Mouse (Mus musculus): ENCODE data around the gene Hpcal4. TPM values are rescaled to one million over a fixed set of nuclear protein-coding genes. Genes with fewer than 3 reads are reported as not detected.
A peak's percentile ranks its signal among the peaks of the same experiment; 100 is the strongest.

Hpcal4 gene
- polyA plus RNA-seq, 1 experiment from 2014 or later, result 0.30 TPM

DNA sequence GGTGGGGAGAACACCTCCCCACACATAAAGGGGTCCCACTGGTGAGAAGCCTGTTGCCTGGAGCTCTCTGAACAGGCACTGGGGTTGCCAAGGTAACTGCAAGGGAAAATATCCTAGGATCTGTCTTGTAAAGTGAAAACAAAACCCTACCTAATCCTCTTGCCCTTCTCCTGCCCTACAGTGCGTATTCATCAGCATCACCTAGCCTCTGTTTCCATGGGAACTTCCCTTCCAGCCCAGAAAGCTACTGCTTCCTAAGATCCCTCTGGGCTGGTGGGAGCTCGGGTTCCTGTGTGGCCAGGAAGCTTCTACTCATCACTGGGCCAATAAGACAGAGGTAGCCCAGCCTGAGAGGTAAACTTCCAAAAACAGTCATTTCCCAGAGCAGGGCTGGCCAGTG is 29.3 kb downstream of the Hpcal4 start:
- Histone ChIP-seq H3K27me3 (ENCODE audit: poor library complexity, severe bottlenecking) (peaks cover 19% of the 10 kb centered on the region), H3K4me1 (peaks cover 23% of the 10 kb centered on the region), H3K36me3 (replicated peaks) (no peaks in the 10 kb centered on the region), H3K27ac (no peak overlapping the region), H3K9me3 (no peaks in the 10 kb centered on the region), H3K4me3 (no peak overlapping the region)
- no peak for DNase-seq (ENCODE audit: extremely low spot score, low spot score)
- 41% methylated on average over 2 of the region's 2 CpGs for WGBS

GRCm38 (mm10) chr4:123213975-123214374 is 30.9 kb downstream of the Hpcal4 start:
- Histone ChIP-seq H3K4me3 (no peak overlapping the region), H3K36me3 (replicated peaks) (no peaks in the 10 kb centered on the region), H3K9me3 (no peaks in the 10 kb centered on the region), H3K4me1 (peaks cover 23% of the 10 kb centered on the region), H3K27me3 (ENCODE audit: poor library complexity, severe bottlenecking) (peaks cover 8% of the 10 kb centered on the region; the same call in 1 of the 2 replicates), H3K27ac (no peak overlapping the region)
- WGBS, result 94% methylated on average over 9 of the region's 9 CpGs
- no peak for DNase-seq (ENCODE audit: extremely low spot score, low spot score)

DNA sequence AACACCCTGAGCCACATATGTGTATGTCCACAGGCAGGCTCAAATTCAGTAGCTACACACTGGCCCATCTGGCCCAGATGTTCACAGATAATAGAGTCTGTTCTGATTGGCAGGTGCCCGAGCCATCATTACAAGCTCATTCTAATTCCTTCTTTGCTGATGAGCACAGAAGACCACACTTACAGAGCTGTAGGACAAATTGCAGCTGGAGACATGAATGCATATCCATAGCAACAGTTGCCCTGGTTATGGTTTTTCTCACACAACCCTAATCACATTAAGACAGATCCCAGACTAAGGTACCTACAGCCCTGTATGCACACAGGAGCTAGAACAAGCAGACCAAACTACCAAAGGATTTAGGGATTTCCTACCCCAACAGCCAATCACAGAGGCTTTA is 32.3 kb downstream of the Hpcal4 start:
- H3K4me1 ChIP-seq, result peaks cover 23% of the 10 kb centered on the region
- WGBS, result 98% methylated on average over 1 of the region's 1 CpGs
- H3K27ac ChIP-seq, result no peak overlapping the region
- peaks cover under 1% of the 10 kb centered on the region; the same call in 1 of the 2 replicates for H3K27me3 ChIP-seq (ENCODE audit: poor library complexity, severe bottlenecking)
- no peaks in the 10 kb centered on the region for H3K9me3 ChIP-seq
- H3K4me3 ChIP-seq, result no peak overlapping the region
- DNase-seq (ENCODE audit: extremely low spot score, low spot score), result no peak
- no peaks in the 10 kb centered on the region for H3K36me3 ChIP-seq (replicated peaks)

DNA sequence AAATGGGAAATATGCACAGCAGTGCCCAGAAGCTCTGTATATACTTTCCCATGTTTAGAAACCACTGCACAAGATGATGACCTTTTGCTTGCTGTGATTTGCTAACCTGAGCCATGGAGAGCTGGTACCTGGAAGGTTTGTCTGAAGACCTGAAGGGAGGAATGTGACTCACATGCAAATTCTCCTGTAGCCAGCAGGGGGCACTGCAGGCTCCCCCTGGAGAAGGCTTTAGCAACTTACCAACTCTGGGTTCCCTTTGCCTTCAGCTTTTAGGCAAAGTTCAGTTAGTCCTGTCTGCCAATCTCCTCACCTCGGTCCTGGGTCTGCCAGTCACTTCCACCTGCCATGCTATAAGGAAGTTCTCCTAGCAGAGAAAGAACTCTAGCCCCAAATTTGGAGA is 33.8 kb downstream of the Hpcal4 start:
- 37% methylated on average over 1 of the region's 1 CpGs for WGBS
- H3K4me3 ChIP-seq, result no peak overlapping the region

DNA sequence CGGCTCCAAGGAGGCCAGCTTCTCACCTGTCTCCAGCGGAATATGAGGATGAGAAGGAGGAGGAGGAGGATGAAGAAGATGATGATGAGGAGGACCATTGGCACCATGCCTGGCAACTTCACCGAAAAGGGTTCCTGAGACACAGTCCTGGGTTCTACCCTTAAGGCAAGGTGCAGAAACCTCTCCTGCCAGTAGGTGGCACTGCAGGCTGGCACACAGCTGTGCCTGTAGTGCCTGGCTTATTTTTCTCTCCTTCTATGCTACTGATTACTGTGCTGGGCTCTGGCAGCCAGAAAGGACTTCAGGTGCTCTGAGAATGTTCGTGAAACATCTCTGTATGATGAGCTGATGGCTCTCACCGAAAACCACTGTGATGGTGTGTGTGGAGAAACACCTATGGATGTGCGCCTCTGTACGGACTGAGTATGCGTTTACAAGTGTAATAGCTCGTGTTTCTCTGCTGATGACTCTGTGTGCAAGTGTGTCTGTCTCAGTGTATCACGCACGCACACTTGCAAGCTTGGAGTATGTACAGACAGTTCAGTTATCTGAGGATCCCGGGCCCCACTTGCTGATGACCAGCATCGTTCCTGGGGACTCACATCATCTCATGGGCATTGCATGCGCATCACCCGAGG is 36.8 kb downstream of the Hpcal4 start:
- 73% methylated on average over 15 of the region's 15 CpGs for WGBS

More for the DNA sequence above, 33.8 kb downstream of the Hpcal4 start:
- Histone ChIP-seq H3K27ac (no peak overlapping the region), H3K9me3 (no peaks in the 10 kb centered on the region), H3K27me3 (ENCODE audit: poor library complexity, severe bottlenecking) (no peaks in the 10 kb centered on the region; the same call in 1 of the 2 replicates), H3K4me1 (peaks cover 23% of the 10 kb centered on the region), H3K36me3 (replicated peaks) (no peaks in the 10 kb centered on the region)
- DNase-seq (ENCODE audit: extremely low spot score, low spot score), result peak; percentile 44

GRCm38 (mm10) chr4:123220637-123221036 is 37.6 kb downstream of the Hpcal4 start:
- Histone ChIP-seq H3K9me3 (no peaks in the 10 kb centered on the region), H3K4me1 (peaks cover 5% of the 10 kb centered on the region), H3K36me3 (replicated peaks) (no peaks in the 10 kb centered on the region), H3K27ac (no peak overlapping the region), H3K27me3 (ENCODE audit: poor library complexity, severe bottlenecking) (no peaks in the 10 kb centered on the region), H3K4me3 (no peak overlapping the region)
- WGBS, result 86% methylated on average over 4 of the region's 4 CpGs
- no peak for DNase-seq (ENCODE audit: extremely low spot score, low spot score)

More for the DNA sequence above, 36.8 kb downstream of the Hpcal4 start:
- Histone ChIP-seq H3K9me3 (no peaks in the 10 kb centered on the region), H3K4me3 (no peak overlapping the region), H3K27me3 (ENCODE audit: poor library complexity, severe bottlenecking) (no peaks in the 10 kb centered on the region), H3K36me3 (replicated peaks) (no peaks in the 10 kb centered on the region), H3K27ac (no peak overlapping the region), H3K4me1 (peaks cover 13% of the 10 kb centered on the region)
- DNase-seq (ENCODE audit: extremely low spot score, low spot score), result peak; percentile 72

GRCm38 (mm10) chr4:123223309-123223708 is 40.3 kb downstream of the Hpcal4 start:
- Histone ChIP-seq H3K9me3 (no peaks in the 10 kb centered on the region), H3K36me3 (replicated peaks) (no peaks in the 10 kb centered on the region), H3K4me3 (no peak overlapping the region), H3K27me3 (ENCODE audit: poor library complexity, severe bottlenecking) (peaks cover 3% of the 10 kb centered on the region; the same call in 1 of the 2 replicates), H3K27ac (no peak overlapping the region), H3K4me1 (peaks cover 17% of the 10 kb centered on the region)
- DNase-seq (ENCODE audit: extremely low spot score, low spot score), result no peak
- WGBS, result 42% methylated on average over 3 of the region's 3 CpGs

DNA sequence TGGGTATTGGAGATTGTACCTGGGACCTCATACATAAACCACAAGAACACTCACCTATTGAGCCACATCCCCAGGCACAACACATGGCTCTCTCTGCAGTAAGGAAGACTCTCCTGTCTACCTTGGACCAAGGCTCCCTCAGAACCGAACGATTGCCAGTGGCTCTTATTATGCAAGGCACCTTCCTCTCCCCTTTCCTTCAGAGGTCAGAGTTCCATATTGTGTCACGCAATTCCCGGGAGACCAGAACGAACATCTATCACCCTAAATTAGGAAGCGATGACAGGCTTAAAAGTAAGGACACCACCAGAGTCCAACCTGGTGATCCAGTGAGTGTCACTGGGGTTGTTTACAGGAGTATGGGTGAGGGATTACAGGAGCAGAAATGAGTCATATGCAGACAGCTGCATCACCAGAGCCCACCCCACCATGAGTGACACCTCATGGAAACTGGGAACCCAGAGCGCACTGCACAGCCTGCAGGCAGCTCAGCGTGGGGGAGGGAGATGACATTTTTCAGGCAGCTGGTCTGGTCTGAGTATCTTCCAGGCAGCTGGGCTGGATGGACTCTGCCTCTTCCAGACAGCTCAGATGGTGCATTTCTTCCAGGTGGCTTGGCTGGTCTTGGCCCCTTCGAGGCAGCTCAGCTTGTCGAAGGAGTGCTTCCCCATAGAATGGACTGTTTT is 42.8 kb downstream of the Hpcal4 start:
- DNase-seq (ENCODE audit: extremely low spot score, low spot score), result no peak
- Histone ChIP-seq H3K9me3 (no peaks in the 10 kb centered on the region), H3K27ac (no peak overlapping the region; the same call in 1 of the 2 replicates), H3K36me3 (replicated peaks) (no peaks in the 10 kb centered on the region), H3K27me3 (ENCODE audit: poor library complexity, severe bottlenecking) (peaks cover 24% of the 10 kb centered on the region), H3K4me1 (peaks cover 20% of the 10 kb centered on the region), H3K4me3 (no peak overlapping the region)
- 87% methylated on average over 10 of the region's 10 CpGs for WGBS

DNA sequence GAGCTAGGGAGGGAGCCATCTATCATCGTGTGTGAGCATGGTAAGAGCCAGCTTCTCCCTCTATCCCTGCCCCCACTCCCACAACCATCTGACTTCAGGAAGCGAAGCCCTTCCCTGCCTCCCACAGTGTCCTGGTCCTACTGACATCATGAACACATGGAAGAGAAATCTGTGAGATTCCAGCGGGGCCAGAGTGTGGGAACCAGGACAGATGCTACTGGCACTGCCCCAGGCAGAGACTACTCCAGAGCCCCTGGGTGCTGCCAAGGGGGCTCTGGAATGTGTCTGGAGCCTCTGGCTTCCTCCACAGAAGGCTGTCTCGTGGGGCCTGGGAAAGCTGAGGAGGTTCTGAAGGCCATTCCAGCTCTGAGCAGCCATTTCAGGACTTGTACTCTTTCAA is 44.7 kb downstream of the Hpcal4 start:
- H3K27me3 ChIP-seq (ENCODE audit: poor library complexity, severe bottlenecking), result peaks cover 39% of the 10 kb centered on the region
- H3K4me1 ChIP-seq, result peaks cover 21% of the 10 kb centered on the region
- H3K27ac ChIP-seq, result no peak overlapping the region
- H3K9me3 ChIP-seq, result no peaks in the 10 kb centered on the region
- no peak for DNase-seq (ENCODE audit: extremely low spot score, low spot score)
- no peak overlapping the region for H3K4me3 ChIP-seq
- no peaks in the 10 kb centered on the region for H3K36me3 ChIP-seq (replicated peaks)
- 56% methylated on average over 4 of the region's 4 CpGs for WGBS

DNA sequence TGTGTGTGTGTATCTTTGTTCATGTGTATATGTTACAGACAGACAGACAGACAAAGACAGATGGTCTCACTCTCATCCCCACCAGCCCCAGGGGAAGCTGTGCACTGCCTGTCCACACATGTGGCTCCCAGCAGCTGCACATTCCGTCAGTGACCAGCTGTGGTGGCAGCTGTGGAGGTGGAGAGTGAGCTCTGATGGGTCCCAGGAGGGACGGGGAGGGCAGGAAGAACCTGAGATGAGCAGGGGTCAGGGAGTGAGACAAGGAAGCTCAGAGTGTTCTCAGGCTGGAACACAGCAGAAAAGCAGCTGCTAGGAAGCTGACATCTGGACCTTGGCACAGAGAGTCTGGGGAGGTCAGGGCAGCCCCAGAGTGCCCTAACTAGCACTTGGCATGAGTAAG is 45.2 kb downstream of the Hpcal4 start:
- no peak overlapping the region for H3K27ac ChIP-seq
- no peak for DNase-seq (ENCODE audit: extremely low spot score, low spot score)
- H3K4me3 ChIP-seq, result no peak overlapping the region

GRCm38 (mm10) chr4:123229166-123229565 is 46.1 kb downstream of the Hpcal4 start:
- Histone ChIP-seq H3K4me3 (no peak overlapping the region), H3K36me3 (replicated peaks) (no peaks in the 10 kb centered on the region), H3K4me1 (peaks cover 35% of the 10 kb centered on the region), H3K9me3 (no peaks in the 10 kb centered on the region), H3K27me3 (ENCODE audit: poor library complexity, severe bottlenecking) (peaks cover 54% of the 10 kb centered on the region), H3K27ac (no peak overlapping the region)
- 87% methylated on average over 11 of the region's 11 CpGs for WGBS
- no peak for DNase-seq (ENCODE audit: extremely low spot score, low spot score)

More for the DNA sequence above, 45.2 kb downstream of the Hpcal4 start:
- 39% methylated on average over 2 of the region's 2 CpGs for whole genome bisulfite sequencing
- H3K36me3 ChIP-seq (replicated peaks), result no peaks in the 10 kb centered on the region
- H3K27me3 ChIP-seq (ENCODE audit: poor library complexity, severe bottlenecking), result peaks cover 45% of the 10 kb centered on the region
- no peaks in the 10 kb centered on the region for H3K9me3 ChIP-seq
- H3K4me1 ChIP-seq, result peaks cover 27% of the 10 kb centered on the region

- WGBS, result 55% methylated on average over 3 of the region's 3 CpGs
Measured at GRCm38 (mm10) chr4:123232841-123233240, 49.8 kb downstream of the Hpcal4 start.

DNA sequence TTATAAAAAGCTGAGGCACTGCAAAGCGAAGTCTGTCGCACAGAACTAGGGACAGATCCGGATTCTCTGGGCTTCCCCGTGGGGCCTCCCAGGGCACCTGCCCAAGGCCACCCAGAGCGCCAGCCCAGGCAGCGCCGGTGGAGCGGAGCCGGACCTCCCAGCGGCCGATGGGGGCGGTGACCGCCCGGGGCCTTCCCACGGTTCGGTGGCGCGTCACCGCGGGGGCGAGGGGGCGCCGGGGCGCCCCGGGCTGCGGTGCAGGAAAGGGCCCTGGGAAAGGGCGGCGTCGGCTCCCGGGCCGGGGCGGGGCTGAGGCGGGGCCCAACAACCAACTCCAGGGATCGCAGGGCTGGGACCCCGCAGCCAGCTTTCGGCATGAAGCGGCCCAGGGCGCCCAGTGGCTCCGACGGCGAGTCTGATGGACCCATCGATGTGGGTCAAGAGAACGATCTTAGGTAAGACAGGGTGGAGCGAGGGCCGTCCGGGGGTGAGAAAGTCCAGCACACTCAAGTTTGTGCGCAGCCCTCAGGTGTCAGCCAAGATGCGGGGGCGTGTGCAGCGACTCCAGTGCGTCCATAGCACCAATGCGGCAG is 50.6 kb downstream of the Hpcal4 start, which contains the start of gene Heyl:
Gene Heyl, plus strand, starts transcription at position 65 of the 593 bp plus-strand sequence.
- peak within 1 kb of the TSS; percentile 72 for H3K27ac ChIP-seq
- H3K9me3 ChIP-seq, result no peaks in the 10 kb centered on the region
- H3K4me1 ChIP-seq, result peaks cover 40% of the 10 kb centered on the region
- DNase-seq (ENCODE audit: extremely low spot score, low spot score), result peak; percentile 38
- peaks cover 94% of the 10 kb centered on the region for H3K27me3 ChIP-seq (ENCODE audit: poor library complexity, severe bottlenecking)
- no peaks in the 10 kb centered on the region for H3K36me3 ChIP-seq (replicated peaks)
- H3K4me3 ChIP-seq, result peak within 1 kb of the TSS; percentile 62
- 2% methylated on average over 52 of the region's 52 CpGs for WGBS

More at GRCm38 (mm10) chr4:123232841-123233240, 49.8 kb downstream of the Hpcal4 start:
- 0 out of 2 replicates have a peak overlapping the region, but pooled peaks have one; percentile 72 for H3K27ac ChIP-seq
- peak overlapping the region; percentile 62; the same call in 1 of the 2 replicates for H3K4me3 ChIP-seq
- no peak for DNase-seq (ENCODE audit: extremely low spot score, low spot score)
- peaks cover 42% of the 10 kb centered on the region for H3K4me1 ChIP-seq
- no peaks in the 10 kb centered on the region for H3K36me3 ChIP-seq (replicated peaks)
- H3K9me3 ChIP-seq, result no peaks in the 10 kb centered on the region
- H3K27me3 ChIP-seq (ENCODE audit: poor library complexity, severe bottlenecking), result peaks cover 90% of the 10 kb centered on the region

Data from forebrain, embryonic 10.5 days (tissue).